Mouse (Mus musculus) embryonic stem cell, embryonic (primary cell): ENCODE data around the gene Map3k14.

Experiments used
- CTCF ChIA-PET, 4 experiments: fragments of 300-600 bp in 2 of 4; fragments of 350-600 bp in 2 of 4; sonication (Branson Sonifier 250); formaldehyde crosslinking; loops; one replicate each; lab custom pipeline; 2022; ENCODE audit warnings: inconsistent platforms in 2 of 4; lab: Charles Lee
- POLR2A ChIA-PET, 4 experiments: fragments of 300-600 bp in 2 of 4; fragments of 350-600 bp in 2 of 4; sonication (Branson Sonifier 250); formaldehyde crosslinking; loops; one replicate each; lab custom pipeline; 2022; ENCODE audit warnings: antibody characterized with exemption in 4 of 4, inconsistent platforms in 1 of 4; lab: Charles Lee

The Map3k14 gene

GRCm38 (mm10) chr11:103192956-103193824 lies 74.1 kb downstream of the Map3k14 start:
- POLR2A ChIA-PET = interaction anchor here in 3 of 4 experiments (0.5 to 1.7 kb wide), 14 partner anchors 18 to 220 kb away, joined by 3 to 10 read pairs (median 4); partner anchors contain the start of genes Hexim1 (in 3 of the 3) and Plekhm1 (in 1 of the 3)
- CTCF ChIA-PET = interaction anchor here (0.5 to 1.9 kb wide), 40 partner anchors 9 to 1203 kb away, joined by 3 to 18 read pairs (median 5); partner anchors contain the start of genes 1700023F06Rik (in 1 of the 4), Hexim1 (in 1 of the 4), Kif18b (in 1 of the 4) and Spata32 (in 1 of the 4)

- ChIA-PET POLR2A (interaction anchor here (0.5 to 1.7 kb wide), 16 partner anchors 24 to 506 kb away, joined by 3 to 10 read pairs (median 4); partner anchors contain the start of genes Hexim1 (in 3 of the 4) and Plekhm1 (in 1 of the 4)), CTCF (interaction anchor here (0.6 to 1.9 kb wide), 38 partner anchors 8 to 1202 kb away, joined by 3 to 18 read pairs (median 4); partner anchors contain the start of genes 1700023F06Rik (in 1 of the 4), Hexim1 (in 1 of the 4), Kif18b (in 1 of the 4) and Spata32 (in 1 of the 4))
These were observed 74.9 kb downstream of the Map3k14 start for GRCm38 (mm10) chr11:103192230-103192955.

- POLR2A ChIA-PET = interaction anchor here in 2 of 4 experiments (0.8 to 1.8 kb wide), 19 partner anchors 9 to 148 kb away, joined by 3 to 10 read pairs (median 4); partner anchors contain the start of genes Hexim1 (in 2 of the 2) and Fmnl1 (in 1 of the 2)
These were observed 82.4 kb downstream of the Map3k14 start for GRCm38 (mm10) chr11:103184891-103185290.

DNA sequence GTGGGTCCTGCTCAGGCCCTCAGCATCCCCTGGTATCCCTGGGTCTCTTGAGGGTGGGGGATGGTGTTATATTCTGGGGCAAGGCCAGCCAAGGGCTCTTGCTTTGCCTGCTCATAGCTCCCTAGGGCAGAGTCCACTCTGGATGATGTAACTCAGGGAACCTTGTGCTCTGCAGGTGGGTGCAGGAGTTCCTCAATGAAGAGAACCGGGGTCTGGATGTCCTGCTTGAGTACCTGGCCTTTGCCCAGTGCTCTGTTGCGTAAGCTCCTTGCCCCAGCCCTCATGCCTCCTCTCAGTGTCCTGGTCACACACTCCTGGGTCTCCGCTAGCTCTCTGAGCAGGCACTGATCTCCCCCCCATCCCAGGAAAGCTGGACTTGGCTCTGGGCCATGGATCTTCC lies 85.4 kb downstream of the Map3k14 start:
- POLR2A ChIA-PET = interaction anchor here (0.6 to 1.6 kb wide), 9 partner anchors 9 to 101 kb away, joined by 3 to 12 read pairs (median 3); partner anchors contain the start of genes Fmnl1 (in 1 of the 4) and Hexim1 (in 1 of the 4)
- CTCF ChIA-PET = interaction anchor here in 2 of 4 experiments (0.6 to 1.2 kb wide), 5 partner anchors 13 to 306 kb away, joined by 3 to 8 read pairs (median 4); no protein-coding TSS in a partner anchor

More at GRCm38 (mm10) chr11:103184891-103185290, 82.4 kb downstream of the Map3k14 start:
- CTCF ChIA-PET = interaction anchor here (0.6 to 2.4 kb wide), 30 partner anchors 8 to 292 kb away, joined by 3 to 26 read pairs (median 4); partner anchors contain the start of genes Acbd4 (in 1 of the 4), Fmnl1 (in 1 of the 4), Plcd3 (in 1 of the 4) and Spata32 (in 1 of the 4)

GRCm38 (mm10) chr11:103181349-103181748 lies 85.9 kb downstream of the Map3k14 start:
- CTCF ChIA-PET = interaction anchor here in 2 of 4 experiments (0.7 to 1.4 kb wide), 5 partner anchors 12 to 152 kb away, joined by 3 to 8 read pairs (median 4); no protein-coding TSS in a partner anchor
- POLR2A ChIA-PET = interaction anchor here in 3 of 4 experiments (0.7 to 1.6 kb wide), 7 partner anchors 10 to 69 kb away, joined by 3 to 12 read pairs (median 3); partner anchors contain the start of genes Fmnl1 (in 1 of the 3) and Hexim1 (in 1 of the 3)

- POLR2A ChIA-PET = interaction anchor here in 1 of 4 experiments (0.6 kb wide), 1 partner anchor 57 kb away, joined by 4 read pairs; no protein-coding TSS in a partner anchor
These were observed 86.8 kb downstream of the Map3k14 start for GRCm38 (mm10) chr11:103180426-103180825.

DNA sequence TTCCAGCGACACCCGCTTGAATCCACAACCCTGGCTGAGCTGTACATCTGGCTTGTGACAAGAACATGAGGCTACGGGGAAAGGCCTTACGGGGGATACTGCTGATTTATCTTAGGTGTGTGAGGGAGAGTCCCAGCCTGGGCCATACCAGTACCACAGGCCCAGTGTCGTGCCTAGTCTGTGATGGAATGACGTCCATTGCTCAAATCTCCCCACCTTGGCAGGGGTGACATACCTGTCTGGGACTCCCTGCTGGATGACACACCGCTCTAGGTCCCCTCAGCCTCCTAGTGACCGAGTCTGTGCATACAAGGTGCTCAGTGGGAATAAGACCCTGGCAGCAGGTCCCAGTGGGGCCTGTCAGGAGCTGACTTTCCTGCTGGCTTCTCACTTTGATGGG lies 88.5 kb downstream of the Map3k14 start:
- CTCF ChIA-PET = interaction anchor here in 2 of 4 experiments (0.6 to 3.5 kb wide), 2 partner anchors 14 to 239 kb away, joined by 9 to 11 read pairs; no protein-coding TSS in a partner anchor
- POLR2A ChIA-PET = interaction anchor here in 3 of 4 experiments (0.6 to 3.1 kb wide), 9 partner anchors 20 to 77 kb away, joined by 3 to 9 read pairs (median 4); partner anchors contain the start of genes Hexim1 (in 2 of the 3), Acbd4 (in 1 of the 3) and Plcd3 (in 1 of the 3)

More at GRCm38 (mm10) chr11:103180426-103180825, 86.8 kb downstream of the Map3k14 start:
- CTCF ChIA-PET = interaction anchor here in 2 of 4 experiments (0.7 to 1.4 kb wide), 2 partner anchors 11 to 12 kb away, joined by 3 read pairs; no protein-coding TSS in a partner anchor

GRCm38 (mm10) chr11:103177815-103178485 lies 89.3 kb downstream of the Map3k14 start:
- POLR2A ChIA-PET = interaction anchor here in 2 of 4 experiments (0.6 to 3.1 kb wide), 7 partner anchors 19 to 76 kb away, joined by 3 to 9 read pairs (median 4); partner anchors contain the start of genes Hexim1 (in 2 of the 2), Acbd4 (in 1 of the 2) and Plcd3 (in 1 of the 2)
- CTCF ChIA-PET = interaction anchor here in 1 of 4 experiments (3.5 kb wide), 1 partner anchor 15 kb away, joined by 9 read pairs; no protein-coding TSS in a partner anchor

DNA sequence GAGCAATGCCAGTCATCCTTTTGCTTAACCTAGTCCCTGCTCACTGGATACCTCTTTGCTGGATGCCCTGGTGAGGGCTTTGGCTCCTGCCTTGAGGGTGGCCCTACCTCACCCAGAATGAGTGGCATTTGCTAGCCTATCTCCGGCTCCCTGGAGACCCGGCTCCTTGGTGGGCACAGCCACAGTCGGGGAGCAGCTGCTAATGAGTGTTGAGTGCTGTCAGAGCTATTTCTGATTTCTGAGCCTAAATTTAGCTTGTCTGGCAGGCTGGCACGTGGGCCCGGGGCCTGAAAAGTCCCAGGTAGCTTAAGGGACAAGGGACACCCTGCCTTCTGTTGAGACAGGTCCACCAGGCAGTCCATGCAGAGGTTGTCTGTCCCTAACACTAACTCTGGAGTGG lies 90.1 kb downstream of the Map3k14 start:
- ChIA-PET POLR2A (interaction anchor here in 2 of 4 experiments (1.2 to 3.5 kb wide), 5 partner anchors 11 to 65 kb away, joined by 4 to 17 read pairs (median 8); partner anchors contain the start of gene Hexim1 (in 2 of the 2)), CTCF (interaction anchor here in 2 of 4 experiments (1.2 to 3.5 kb wide), 3 partner anchors 8 to 56 kb away, joined by 4 to 9 read pairs (median 8); no protein-coding TSS in a partner anchor)

- ChIA-PET POLR2A (interaction anchor here in 2 of 4 experiments (0.8 to 5.4 kb wide), 11 partner anchors 9 to 64 kb away, joined by 3 to 39 read pairs (median 5); partner anchors contain the start of genes Hexim1 (in 2 of the 2) and Hexim2 (in 1 of the 2)), CTCF (interaction anchor here in 3 of 4 experiments (1.1 to 3.5 kb wide), 6 partner anchors 8 to 56 kb away, joined by 4 to 9 read pairs (median 4); no protein-coding TSS in a partner anchor)
These were observed 90.8 kb downstream of the Map3k14 start for GRCm38 (mm10) chr11:103176510-103176909.

DNA sequence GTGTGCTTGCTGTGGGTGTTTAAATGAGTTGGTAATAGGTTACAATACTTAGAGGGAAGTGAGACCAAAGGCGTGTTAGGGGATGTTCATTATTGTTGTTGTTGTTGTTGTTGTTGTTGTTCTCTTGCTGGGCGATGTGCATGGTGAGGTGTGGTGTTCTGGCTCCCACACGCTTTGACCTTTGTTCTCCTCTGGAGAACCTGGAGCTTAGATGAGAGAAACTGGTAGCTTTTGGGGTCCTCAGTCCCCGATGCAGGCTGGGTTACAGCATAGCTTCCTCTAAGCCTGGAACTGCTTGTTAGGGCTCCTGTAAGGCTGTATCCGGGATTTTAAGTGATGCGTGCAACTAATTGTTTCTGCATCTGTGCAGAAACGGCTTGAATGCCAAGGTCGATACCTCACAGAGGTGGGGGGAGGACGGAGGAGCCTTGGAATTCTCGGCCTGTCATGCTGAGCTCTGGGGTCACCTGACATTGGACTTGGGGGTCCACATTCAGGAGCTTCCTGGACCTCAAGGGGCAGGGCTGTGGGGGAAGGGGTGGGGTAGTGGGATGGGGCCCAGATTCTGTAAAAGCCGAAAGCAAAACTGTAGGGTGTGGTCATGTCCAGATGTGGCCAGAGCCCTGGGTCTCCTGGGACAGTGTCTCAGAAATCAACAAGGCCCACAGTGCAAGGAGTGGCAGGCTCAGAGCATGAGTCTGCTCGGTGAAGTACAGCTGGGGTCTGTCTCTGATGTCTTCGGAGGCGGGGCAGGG lies 91.4 kb downstream of the Map3k14 start:
- CTCF ChIA-PET = interaction anchor here (0.5 to 3.5 kb wide), 16 partner anchors 9 to 878 kb away, joined by 3 to 15 read pairs (median 4); no protein-coding TSS in a partner anchor

GRCm38 (mm10) chr11:103174891-103175391 lies 92.3 kb downstream of the Map3k14 start:
- CTCF ChIA-PET = interaction anchor here (0.5 to 2.6 kb wide), 23 partner anchors 10 to 642 kb away, joined by 3 to 15 read pairs (median 3); no protein-coding TSS in a partner anchor
- POLR2A ChIA-PET = interaction anchor here in 3 of 4 experiments (0.7 to 5.4 kb wide), 22 partner anchors 9 to 191 kb away, joined by 3 to 39 read pairs (median 4); partner anchors contain the start of genes Hexim1 (in 3 of the 3), 1700023F06Rik (in 1 of the 3) and Hexim2 (in 1 of the 3)

More for the DNA sequence above, 91.4 kb downstream of the Map3k14 start:
- POLR2A ChIA-PET = interaction anchor here in 3 of 4 experiments (0.6 to 5.4 kb wide), 23 partner anchors 8 to 1135 kb away, joined by 3 to 39 read pairs (median 5); partner anchors contain the start of genes Hexim1 (in 3 of the 3), 1700023F06Rik (in 1 of the 3) and Hexim2 (in 1 of the 3)

GRCm38 (mm10) chr11:103174411-103174832 lies 92.8 kb downstream of the Map3k14 start:
- ChIA-PET CTCF (interaction anchor here (0.5 to 2.6 kb wide), 20 partner anchors 10 to 642 kb away, joined by 3 to 15 read pairs (median 4); no protein-coding TSS in a partner anchor), POLR2A (interaction anchor here in 3 of 4 experiments (0.7 to 5.4 kb wide), 18 partner anchors 9 to 192 kb away, joined by 3 to 39 read pairs (median 4); partner anchors contain the start of genes Hexim1 (in 3 of the 3), 1700023F06Rik (in 1 of the 3) and Hexim2 (in 1 of the 3))
